Mouse (Mus musculus): ENCODE results near the gene Ywhae.

DNA sequence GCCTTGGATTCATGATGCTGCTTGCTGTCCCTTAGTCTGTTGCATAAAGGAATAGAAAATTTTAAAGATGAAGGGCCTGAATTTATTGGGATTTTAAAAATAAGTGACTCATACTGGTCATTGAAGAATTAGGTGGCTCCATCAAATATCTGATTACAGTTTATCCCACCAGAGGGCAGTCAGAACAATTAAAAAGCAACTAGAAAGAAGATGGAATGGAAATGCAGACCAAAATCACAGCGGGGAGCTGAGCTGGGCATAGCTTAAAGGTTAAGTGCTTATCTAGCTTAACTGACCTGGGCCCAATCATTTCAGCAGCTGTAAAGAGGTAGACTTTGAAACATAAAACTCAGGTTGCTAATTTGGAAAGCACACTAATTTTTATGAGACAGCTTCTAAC lies 17.9 kb downstream of the Ywhae start:
- TF ChIP-seq CTCF (IDR thresholded peaks at IDR 0.05; ENCODE audit: low read depth, low read length) (no peak), POLR2A (IDR thresholded peaks at IDR 0.05; ENCODE audit: extremely low read depth, insufficient read depth, low read length) (no peak)

Data from liver, adult 2 months (tissue).